Mouse (Mus musculus) bone marrow macrophage, adult 2 months (primary cell): ENCODE data around the gene Ddx21. TPM values are rescaled to one million over a fixed set of nuclear protein-coding genes. Genes with fewer than 3 reads are reported as not detected.

Experiments used
- H3K27ac ChIP-seq: 2 replicates; pipeline ENCODE4 v1.5.1; 2012; ENCODE audit warnings: low read depth, low read length; ENCODE audit not compliant: insufficient read depth
- H3K4me1 ChIP-seq: 2 replicates; pipeline ENCODE4 v1.6.1; 2012; ENCODE audit warnings: low read length; ENCODE audit not compliant: control insufficient read depth, insufficient read depth
- H3K4me3 ChIP-seq: 2 replicates; pipeline ENCODE4 v1.5.1; 2012; ENCODE audit warnings: mild to moderate bottlenecking, low read length, moderate library complexity; ENCODE audit not compliant: insufficient read depth
- CTCF ChIP-seq: IDR thresholded peaks from 2 replicates; pipeline ENCODE4 v1.5.1; 2012; ENCODE audit warnings: low read depth, mild to moderate bottlenecking, low read length, moderate library complexity
- POLR2A ChIP-seq: IDR thresholded peaks from 2 replicates; pipeline ENCODE4 v1.6.1; 2012; ENCODE audit warnings: mild to moderate bottlenecking, low read depth, low read length, borderline replicate concordance
- polyA plus RNA-seq: library from polyadenylated mRNA; stranded (reverse); fragments of >200 nt; gene quantifications from 2 replicates; pipeline ENCODE4 v1.2.4, GENCODE M21; 2012; ENCODE audit not compliant: missing spikeins, insufficient read depth, insufficient read length

Ddx21 gene
- polyA plus RNA-seq, 1 experiment: 18.1 TPM

DNA sequence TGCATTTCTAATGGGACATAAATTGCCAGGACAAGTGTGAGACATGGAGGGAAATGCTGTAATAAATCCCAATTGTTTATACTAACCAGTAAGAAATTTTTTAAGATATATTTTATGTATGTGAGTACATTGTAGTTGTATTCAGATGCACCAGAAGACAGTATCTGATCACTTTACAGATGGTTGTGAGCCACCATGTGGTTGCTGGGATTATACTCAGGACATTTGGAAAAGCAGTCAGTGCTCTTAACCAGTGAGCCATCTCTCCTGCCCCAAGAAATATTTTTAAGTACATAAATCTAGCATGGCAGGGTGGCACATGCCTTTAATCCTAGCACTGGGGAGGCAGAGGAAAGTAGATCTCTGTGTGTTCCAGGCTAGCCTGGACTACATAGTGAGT lies 56.3 kb downstream of the Ddx21 start:
- peaks cover 33% of the 10 kb centered on the region for H3K4me1 ChIP-seq
- no peak overlapping the region for H3K4me3 ChIP-seq
- TF ChIP-seq CTCF (no peak), POLR2A (no peak)

DNA sequence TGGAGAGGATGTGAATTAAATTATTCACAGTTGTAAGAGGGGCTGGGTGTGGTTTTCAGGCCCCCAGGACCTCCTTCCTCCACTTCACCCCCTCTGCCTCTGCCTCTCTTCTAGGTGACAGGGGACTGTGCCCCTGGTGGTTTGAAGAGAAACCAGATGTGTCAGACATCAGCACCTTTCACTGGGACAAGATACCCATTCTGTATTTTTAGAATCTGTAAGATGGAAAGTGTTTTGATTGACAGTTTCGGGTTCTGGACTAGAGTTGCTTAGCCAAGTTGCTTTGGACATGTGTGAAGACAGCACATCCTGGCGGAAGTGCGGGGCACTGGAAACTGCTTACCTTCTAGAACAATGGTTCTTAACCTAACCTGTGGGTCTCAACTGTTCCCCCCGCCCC lies 57.8 kb downstream of the Ddx21 start:
- Histone ChIP-seq H3K27ac (no peak overlapping the region), H3K4me1 (peaks cover 29% of the 10 kb centered on the region), H3K4me3 (no peak overlapping the region)
- no peak for TF ChIP-seq POLR2A

More for the DNA sequence above, 56.3 kb downstream of the Ddx21 start:
- no peak overlapping the region for H3K27ac ChIP-seq

GRCm38 (mm10) chr10:62543399-62543808 lies 58.7 kb downstream of the Ddx21 start:
- no peak for TF ChIP-seq POLR2A
- TF ChIP-seq CTCF: no peak
- Histone ChIP-seq H3K4me1 (peaks cover 29% of the 10 kb centered on the region), H3K4me3 (peak overlapping the region; percentile 24), H3K27ac (peak overlapping the region; percentile 53)

DNA sequence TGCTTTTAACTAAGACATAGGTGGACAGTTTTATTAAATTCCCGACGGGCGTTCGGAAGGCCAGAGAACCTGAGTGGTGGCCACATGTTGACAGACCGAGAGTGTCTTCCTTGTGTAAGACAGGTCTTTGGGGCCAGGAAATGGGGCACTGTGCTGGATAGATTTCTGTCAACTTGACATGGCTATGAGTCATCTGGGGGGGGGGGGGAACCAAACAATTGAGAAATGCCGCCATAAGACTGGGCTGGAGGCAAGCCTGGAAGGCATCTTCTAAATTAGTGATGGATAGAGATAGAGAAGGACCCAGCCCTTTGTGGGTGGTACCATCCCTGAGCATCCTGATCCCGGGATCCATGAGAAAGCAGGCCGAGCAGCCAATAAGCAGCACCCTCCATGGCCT lies 59.2 kb downstream of the Ddx21 start:
- H3K4me1 ChIP-seq: peaks cover 29% of the 10 kb centered on the region
- peak overlapping the region; percentile 53 for H3K27ac ChIP-seq
- H3K4me3 ChIP-seq: peak overlapping the region; percentile 24
- TF ChIP-seq CTCF: no peak
- TF ChIP-seq POLR2A: no peak

DNA sequence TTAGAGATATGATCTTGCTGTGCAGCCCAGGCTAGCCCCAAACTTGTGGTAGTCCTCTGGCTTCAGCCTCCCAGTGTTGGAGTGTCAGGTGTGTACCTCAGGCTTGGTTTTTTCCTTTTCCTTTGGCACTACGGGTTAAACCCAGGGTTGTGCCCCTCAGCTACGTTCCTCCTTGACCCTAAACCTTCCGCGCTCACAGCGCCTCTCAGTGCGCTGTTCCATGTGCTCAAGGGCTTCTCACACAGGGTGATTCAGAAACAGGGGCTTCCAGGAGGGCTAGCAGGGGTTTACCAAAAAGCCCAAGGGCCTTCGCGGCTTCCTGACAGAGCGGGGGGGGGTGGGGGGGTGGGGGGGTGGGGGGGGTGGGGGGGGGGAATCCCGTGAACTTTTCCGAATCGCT lies 59.6 kb downstream of the Ddx21 start:
- peak overlapping the region; percentile 53 for H3K27ac ChIP-seq
- H3K4me1 ChIP-seq: peaks cover 29% of the 10 kb centered on the region
- no peak overlapping the region for H3K4me3 ChIP-seq
- TF ChIP-seq POLR2A (no peak), CTCF (no peak)

DNA sequence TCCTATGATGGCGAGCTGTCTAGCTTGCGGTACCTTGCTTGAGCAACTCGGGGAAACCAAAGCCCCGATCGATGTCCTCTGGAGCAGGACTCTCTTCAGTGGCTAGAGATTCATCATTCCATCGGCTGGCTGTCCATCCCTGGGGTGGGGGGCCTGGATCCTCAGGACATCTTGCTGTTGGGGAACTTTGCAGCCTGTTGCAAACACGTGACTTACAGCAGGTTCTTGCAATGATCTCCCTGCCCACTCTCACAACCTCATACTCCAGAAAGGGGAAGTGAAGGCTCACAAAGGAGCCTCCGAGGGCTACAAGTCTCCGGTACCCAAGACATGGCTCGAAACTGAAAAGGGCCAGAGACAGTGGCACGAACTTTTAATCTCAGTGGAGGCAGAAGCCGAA lies 60.6 kb downstream of the Ddx21 start:
- peak overlapping the region; percentile 68 for H3K27ac ChIP-seq
- H3K4me1 ChIP-seq: peaks cover 26% of the 10 kb centered on the region
- TF ChIP-seq POLR2A (no peak), CTCF (no peak)
- H3K4me3 ChIP-seq: no peak overlapping the region

GRCm38 (mm10) chr10:62540800-62541199 lies 61.3 kb downstream of the Ddx21 start:
- H3K4me3 ChIP-seq: no peak overlapping the region
- peaks cover 25% of the 10 kb centered on the region for H3K4me1 ChIP-seq
- no peak for TF ChIP-seq POLR2A
- TF ChIP-seq CTCF: no peak
- H3K27ac ChIP-seq: no peak overlapping the region

- Histone ChIP-seq H3K27ac (no peak overlapping the region), H3K4me3 (no peak overlapping the region), H3K4me1 (peaks cover 21% of the 10 kb centered on the region)
- TF ChIP-seq POLR2A (no peak), CTCF (no peak)
Observed at GRCm38 (mm10) chr10:62534509-62534908, 67.6 kb downstream of the Ddx21 start.

DNA sequence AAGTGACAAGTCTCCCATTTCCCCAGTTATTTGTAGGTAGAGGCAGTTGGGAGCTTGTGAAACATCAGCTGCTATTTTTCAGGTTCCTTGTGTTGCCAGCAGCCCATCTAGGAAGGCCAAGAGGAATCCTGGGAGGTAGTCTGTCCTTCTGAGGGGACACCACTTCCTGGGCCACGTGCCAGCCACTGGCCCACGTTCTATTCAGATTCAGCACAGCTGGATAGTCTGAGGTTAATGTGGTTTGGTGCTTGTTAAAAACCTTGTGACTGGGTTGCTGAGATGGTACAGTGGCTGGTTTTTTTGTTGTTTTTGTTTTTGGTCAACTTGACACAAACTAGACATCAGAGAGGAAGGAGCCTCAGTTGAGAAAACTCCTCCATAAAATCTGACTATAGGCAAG lies 69.2 kb downstream of the Ddx21 start:
- no peak for TF ChIP-seq CTCF
- no peak for TF ChIP-seq POLR2A
- H3K4me1 ChIP-seq: peaks cover 21% of the 10 kb centered on the region
- H3K4me3 ChIP-seq: no peak overlapping the region
- peak overlapping the region; percentile 18; the same call in 1 of the 2 replicates for H3K27ac ChIP-seq

Other genes starting within 250 kb of the Ddx21 start
- 37.9 and 45.1 TPM in 2 replicates for gene Hk1, start 222.4 kb downstream of the Ddx21 start, polyA plus RNA-seq
- gene Hkdc1, start 179.8 kb downstream of the Ddx21 start, polyA plus RNA-seq: not detected in 2 replicates
- not detected in 2 replicates for gene 4930507D05Rik, start 152.8 kb downstream of the Ddx21 start, polyA plus RNA-seq
- 9.4 and 14.4 TPM in 2 replicates for gene Supv3l1, start 152.5 kb downstream of the Ddx21 start, polyA plus RNA-seq
- 110 and 117 TPM in 2 replicates for gene Vps26a, start 115.5 kb downstream of the Ddx21 start, polyA plus RNA-seq
- gene Srgn, start 74.8 kb downstream of the Ddx21 start, polyA plus RNA-seq: 253 and 281 TPM in 2 replicates
- 36.9 and 40.0 TPM in 2 replicates for gene Kif1bp, start 23.8 kb downstream of the Ddx21 start, polyA plus RNA-seq
- gene Ddx50, start 48.9 kb upstream of the Ddx21 start, polyA plus RNA-seq: 57.7 and 59.5 TPM in 2 replicates
- gene Stox1, start 123.8 kb upstream of the Ddx21 start, polyA plus RNA-seq: not detected in 2 replicates
- gene Ccar1, start 190.0 kb upstream of the Ddx21 start, polyA plus RNA-seq: 82.6 and 93.4 TPM in 2 replicates